Mouse (Mus musculus) stomach, postnatal 0 days (tissue): ENCODE data around the gene Otop3. TPM values are rescaled to one million over a fixed set of nuclear protein-coding genes. Genes with fewer than 3 reads are reported as not detected.

Experiments
- ATAC-seq: fragments of 200-750 bp; cut with Nextera tagmentation; 2 replicates; pipeline ENCODE4 v1.8.0; 2017; ENCODE audit not compliant: low FRiP score, low TSS enrichment
- DNase-seq: peaks from one replicate; pipeline ENCODE4 v3.0.0-alpha.2; 2016; ENCODE audit warnings: low spot score
- H3K27ac ChIP-seq: fragments of 300-500 bp; sonication (generic); replicated peaks from 2 replicates; pipeline ENCODE4 v1.5.1; 2014; ENCODE audit warnings: mild to moderate bottlenecking, control low read depth
- H3K27me3 ChIP-seq: fragments of 300-500 bp; sonication (generic); 2 replicates; pipeline ENCODE4 v1.6.1; 2014; ENCODE audit warnings: low read length; ENCODE audit not compliant: control insufficient read depth, insufficient read depth
- H3K36me3 ChIP-seq: fragments of 300-500 bp; sonication (generic); 2 replicates; pipeline ENCODE4 v1.6.1; 2014; ENCODE audit warnings: low read length, mixed read lengths; ENCODE audit not compliant: control insufficient read depth, insufficient read depth
- H3K4me1 ChIP-seq: fragments of 300-500 bp; sonication (generic); replicated peaks from 2 replicates; pipeline ENCODE4 v1.6.1; 2014; ENCODE audit warnings: antibody characterized with exemption; ENCODE audit not compliant: control insufficient read depth, insufficient read depth
- H3K4me2 ChIP-seq: fragments of 300-500 bp; sonication (generic); replicated peaks from 2 replicates; pipeline ENCODE4 v1.6.1; 2014; ENCODE audit warnings: low read depth, mild to moderate bottlenecking, control low read depth, moderate library complexity
- H3K4me3 ChIP-seq: fragments of 300-500 bp; sonication (generic); 2 replicates; pipeline ENCODE4 v1.5.1; 2014; ENCODE audit warnings: low read depth, low read length, control low read depth
- H3K9ac ChIP-seq: fragments of 300-500 bp; sonication (generic); 2 replicates; pipeline ENCODE4 v1.6.1; 2014; ENCODE audit warnings: mild to moderate bottlenecking, low read length, control low read depth, mixed read lengths
- H3K9me3 ChIP-seq: fragments of 300-500 bp; sonication (generic); 2 replicates; pipeline ENCODE4 v1.6.1; 2016; ENCODE audit warnings: low read length; ENCODE audit not compliant: control insufficient read depth
- CTCF ChIP-seq: IDR thresholded peaks from 2 replicates; pipeline ENCODE4 v1.5.1; 2016; ENCODE audit warnings: antibody characterized with exemption, low read depth, mild to moderate bottlenecking, moderate library complexity
- EP300 ChIP-seq: optimal IDR thresholded peaks from 2 replicates; pipeline ENCODE3; 2016; ENCODE audit warnings: antibody characterized with exemption
- WGBS: fragments of 180-500 bp; shearing (Covaris S2); extraction: QIAGEN DNeasy Blood & Tissue Kit; methylation state at CpG from one replicate; pipeline ENCODE4 v1.1.7; 2014; 5-methylcytosine and 5-hydroxymethylcytosine counted together
- polyA plus RNA-seq: library from polyadenylated mRNA; unstranded; fragments of >200 nt; fragmentation: Nextera tagmentation; extraction: Ambion mirVana; gene quantifications from 2 replicates; pipeline ENCODE4 v1.2.1, GENCODE M21; 2015

Otop3 gene
- 20.5 and 21.0 TPM in 2 replicates for polyA plus RNA-seq

DNA sequence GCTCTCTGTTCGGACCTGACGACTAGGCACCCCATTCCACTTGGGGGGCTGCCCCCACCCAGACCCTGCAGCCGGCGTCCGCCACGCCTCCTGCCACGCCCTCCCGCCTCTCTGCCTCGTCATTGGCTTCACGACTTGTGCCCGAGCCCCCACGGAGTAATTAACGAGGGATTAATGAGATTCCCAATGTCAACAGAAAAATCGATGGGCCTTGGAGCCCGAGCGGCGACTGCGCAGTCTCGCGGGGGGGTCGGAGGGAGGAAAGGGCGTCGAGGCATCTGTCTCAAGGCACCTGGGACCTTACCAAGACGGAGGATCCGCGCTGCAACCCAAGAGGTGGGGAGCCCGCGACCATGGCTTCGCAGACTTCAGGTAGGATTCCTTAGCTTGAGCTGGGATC lies at the start of gene Otop3:
Otop3 (plus strand) TSS at position 201 of the 400 bp plus-strand sequence.
- DNase-seq (no peak), ATAC-seq (peak; percentile 13; the same call in 1 of the 2 replicates)
- peaks cover 3% of the 10 kb centered on the region; the same call in 1 of the 2 replicates for H3K27me3 ChIP-seq
- no peak within 1 kb of the TSS for H3K9ac ChIP-seq
- H3K4me1 ChIP-seq: 0 out of 2 replicates have a peak, but pooled peaks cover 3% of the 10 kb centered on the region
- TF ChIP-seq EP300 (no peak), CTCF (no peak)
- H3K4me2 ChIP-seq: peak within 1 kb of the TSS; percentile 42
- no peaks in the 10 kb centered on the region for H3K9me3 ChIP-seq
- peak within 1 kb of the TSS; percentile 49; the same call in 1 of the 2 replicates for H3K27ac ChIP-seq
- WGBS: 4% methylated on average over 29 of the region's 29 CpGs
- H3K36me3 ChIP-seq: no peaks in the 10 kb centered on the region
- peak within 1 kb of the TSS; percentile 15; the same call in 1 of the 2 replicates for H3K4me3 ChIP-seq

DNA sequence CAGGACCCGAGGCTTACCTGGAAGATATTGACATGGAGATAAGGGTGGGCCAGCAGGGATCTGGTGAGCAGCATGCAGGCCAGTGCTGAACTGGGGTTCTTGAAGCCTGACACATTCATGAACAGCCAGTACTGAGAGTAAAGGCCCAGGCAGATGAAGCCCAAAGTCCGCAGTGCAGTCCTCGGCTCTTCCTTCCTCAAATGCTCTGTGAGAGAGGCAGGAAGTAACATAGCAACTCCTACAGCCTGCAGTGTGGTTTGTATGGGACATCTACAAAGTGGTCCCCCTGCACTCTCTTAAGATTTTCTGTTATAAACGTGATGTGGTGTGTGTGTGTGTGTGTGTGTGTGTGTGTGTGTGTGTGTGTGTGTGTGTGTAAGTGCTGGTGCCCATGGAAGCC lies 49.2 kb upstream of the Otop3 start:
- TF ChIP-seq EP300 (no peak), CTCF (no peak)
- no peak for ATAC-seq
- DNase-seq: no peak
- Histone ChIP-seq H3K27ac (no peak overlapping the region), H3K4me3 (no peak overlapping the region), H3K27me3 (no peaks in the 10 kb centered on the region), H3K36me3 (no peaks in the 10 kb centered on the region), H3K9me3 (no peaks in the 10 kb centered on the region), H3K9ac (no peak overlapping the region), H3K4me2 (no peak overlapping the region), H3K4me1 (no peaks in the 10 kb centered on the region)
- 63% methylated on average over 4 of the region's 4 CpGs for WGBS

DNA sequence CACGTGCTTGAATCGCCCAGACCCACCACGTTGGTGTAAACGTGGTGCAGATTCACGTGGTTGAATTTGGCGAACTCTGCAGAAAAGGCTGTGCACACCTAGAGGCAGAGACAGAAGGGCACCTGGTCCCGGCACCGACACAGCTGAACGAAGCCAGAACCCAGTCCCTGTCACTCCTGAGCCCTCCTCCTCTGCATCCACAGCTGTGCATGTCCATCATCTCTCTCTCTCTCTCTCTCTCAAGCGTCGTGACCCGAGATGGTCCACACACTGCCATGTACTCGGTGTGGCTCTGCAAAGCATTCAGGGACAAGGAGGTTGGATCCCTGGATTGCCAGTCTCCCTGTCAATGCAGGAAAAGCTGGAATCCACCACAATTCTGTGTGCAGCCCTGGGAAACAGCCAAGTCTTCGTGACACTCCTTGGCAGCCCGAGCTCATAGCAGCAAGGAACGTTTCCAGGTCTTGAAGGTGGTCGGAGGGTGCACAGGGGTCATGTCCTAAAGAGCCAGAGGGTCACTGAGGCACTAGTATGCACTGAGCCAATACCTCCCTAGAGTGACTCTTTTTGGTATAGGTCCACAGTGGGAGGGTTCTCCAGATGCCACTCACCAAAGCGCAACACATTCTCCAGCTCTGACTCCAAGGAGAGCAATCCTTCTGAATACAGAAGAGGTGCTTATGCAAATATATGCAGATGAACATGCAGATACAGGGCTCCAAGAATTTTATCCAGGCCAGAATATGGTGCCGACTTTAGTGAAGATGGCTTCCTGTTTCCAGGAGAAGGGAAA lies 48.1 kb upstream of the Otop3 start:
- TF ChIP-seq CTCF (no peak), EP300 (no peak)

DNA sequence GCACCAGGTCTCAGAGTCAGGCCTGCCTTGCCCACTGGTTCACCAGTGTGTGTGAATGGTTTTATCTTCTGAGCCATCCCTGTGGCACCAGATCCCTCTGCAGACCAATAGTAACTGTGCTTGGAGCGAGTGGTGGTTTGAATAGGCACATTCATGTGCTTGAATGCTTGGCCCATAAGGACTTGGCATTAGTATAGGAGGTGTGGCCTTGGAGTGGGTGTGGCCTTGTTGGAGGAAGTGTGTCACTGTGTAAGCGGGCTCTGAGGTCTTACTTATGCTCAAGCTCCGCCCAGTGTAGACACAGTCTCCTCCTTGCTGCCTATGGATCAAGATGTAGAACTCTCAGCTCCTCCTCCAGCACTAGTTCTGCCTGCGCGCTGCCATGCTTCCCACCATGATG lies 47.1 kb upstream of the Otop3 start:
- H3K36me3 ChIP-seq: no peaks in the 10 kb centered on the region
- WGBS: 85% methylated on average over 5 of the region's 5 CpGs
- H3K4me3 ChIP-seq: no peak overlapping the region
- H3K4me2 ChIP-seq: no peak overlapping the region
- no peak overlapping the region for H3K27ac ChIP-seq
- H3K4me1 ChIP-seq: peaks cover 3% of the 10 kb centered on the region; the same call in 1 of the 2 replicates
- peak; percentile 64 for ATAC-seq
- no peaks in the 10 kb centered on the region for H3K27me3 ChIP-seq
- H3K9me3 ChIP-seq: no peaks in the 10 kb centered on the region
- TF ChIP-seq CTCF (no peak), EP300 (no peak)
- DNase-seq: peak; percentile 53
- H3K9ac ChIP-seq: no peak overlapping the region

More for the DNA sequence above, 48.1 kb upstream of the Otop3 start:
- DNase-seq (no peak), ATAC-seq (no peak)
- H3K9me3 ChIP-seq: no peaks in the 10 kb centered on the region
- no peak overlapping the region for H3K9ac ChIP-seq
- H3K27me3 ChIP-seq: no peaks in the 10 kb centered on the region
- no peak overlapping the region for H3K27ac ChIP-seq
- no peak overlapping the region for H3K4me3 ChIP-seq
- H3K4me1 ChIP-seq: no peaks in the 10 kb centered on the region; the same call in 1 of the 2 replicates
- H3K4me2 ChIP-seq: no peak overlapping the region
- WGBS: 70% methylated on average over 19 of the region's 19 CpGs
- H3K36me3 ChIP-seq: no peaks in the 10 kb centered on the region

DNA sequence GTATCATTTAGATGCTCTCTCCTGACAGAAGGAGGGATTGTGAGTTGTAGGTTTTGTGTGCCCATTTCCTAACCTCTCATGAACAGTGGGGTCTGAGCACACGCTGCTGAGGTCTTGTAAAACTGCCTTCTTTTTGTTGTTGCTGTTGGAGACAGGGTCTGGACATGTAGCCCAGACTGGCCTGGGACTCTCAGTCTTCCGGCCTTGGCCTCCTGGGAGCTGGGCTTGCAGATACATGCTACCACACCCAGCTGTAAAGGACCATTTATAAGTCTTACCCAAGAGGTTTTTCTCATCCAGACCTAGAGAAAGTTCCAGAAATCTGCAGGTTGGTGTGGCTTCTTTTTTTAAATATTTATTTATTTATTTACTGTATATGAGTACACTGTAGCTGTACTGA lies 46.2 kb upstream of the Otop3 start:
- Histone ChIP-seq H3K9ac (no peak overlapping the region), H3K27ac (no peak overlapping the region), H3K4me2 (no peak overlapping the region), H3K4me3 (no peak overlapping the region), H3K9me3 (no peaks in the 10 kb centered on the region), H3K36me3 (no peaks in the 10 kb centered on the region), H3K4me1 (peaks cover 3% of the 10 kb centered on the region; the same call in 1 of the 2 replicates), H3K27me3 (no peaks in the 10 kb centered on the region)
- no peak for TF ChIP-seq EP300
- TF ChIP-seq CTCF: no peak
- no peak for ATAC-seq
- no peak for DNase-seq
- 87% methylated on average over 2 of the region's 2 CpGs for WGBS

DNA sequence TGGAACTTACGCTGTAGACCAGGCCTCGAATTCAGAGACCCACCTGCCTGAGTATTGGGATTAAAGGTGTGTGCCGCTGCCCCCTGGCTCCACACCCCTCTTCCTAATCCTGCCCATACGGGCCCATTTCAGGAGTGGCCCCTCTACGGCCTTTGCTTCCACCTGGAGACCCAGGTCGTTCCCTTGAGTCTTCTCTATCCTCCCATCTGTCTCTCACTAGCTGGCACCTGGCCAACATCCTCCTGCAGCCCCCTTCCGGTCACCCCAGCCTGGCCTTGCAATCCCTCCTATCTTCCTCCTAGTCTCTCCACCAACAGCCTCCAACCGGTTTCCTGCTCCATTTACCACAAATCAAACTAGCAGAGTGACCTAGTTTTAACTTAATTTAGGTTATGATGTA lies 44.6 kb upstream of the Otop3 start:
- H3K27me3 ChIP-seq: no peaks in the 10 kb centered on the region
- H3K9ac ChIP-seq: no peak overlapping the region
- no peak for ATAC-seq
- TF ChIP-seq CTCF: no peak
- 74% methylated on average over 8 of the region's 8 CpGs for WGBS
- H3K9me3 ChIP-seq: no peaks in the 10 kb centered on the region
- H3K4me1 ChIP-seq: peaks cover 3% of the 10 kb centered on the region; the same call in 1 of the 2 replicates
- no peak overlapping the region for H3K4me2 ChIP-seq
- H3K27ac ChIP-seq: no peak overlapping the region
- no peak for DNase-seq
- H3K36me3 ChIP-seq: no peaks in the 10 kb centered on the region
- H3K4me3 ChIP-seq: no peak overlapping the region
